Mouse (Mus musculus) kidney, postnatal 14 days (tissue): ENCODE data around the gene Fgfr2.

Experiments
- DNase-seq: peaks from one replicate; pipeline ENCODE4 v3.0.0; 2022; ENCODE audit warnings: mixed read lengths

Fgfr2 gene

GRCm38 (mm10) chr7:132347273-132348045 is 775.7 kb downstream of the Fgfr2 start:
- peak; percentile 73 for DNase-seq

- DNase-seq = no peak
Observed at GRCm38 (mm10) chr7:132345526-132346070, 777.6 kb downstream of the Fgfr2 start.

GRCm38 (mm10) chr7:132344606-132345005 is 778.5 kb downstream of the Fgfr2 start:
- no peak for DNase-seq

- DNase-seq = no peak
Observed at GRCm38 (mm10) chr7:132343900-132344299, 779.2 kb downstream of the Fgfr2 start.

GRCm38 (mm10) chr7:132343146-132343545 is 780.0 kb downstream of the Fgfr2 start:
- no peak for DNase-seq

GRCm38 (mm10) chr7:132339041-132339839 is 783.9 kb downstream of the Fgfr2 start:
- peak; percentile 56 for DNase-seq

GRCm38 (mm10) chr7:132338350-132338749 is 784.8 kb downstream of the Fgfr2 start:
- peak; percentile 61 for DNase-seq

- DNase-seq = no peak
Observed at GRCm38 (mm10) chr7:132337268-132337917, 785.8 kb downstream of the Fgfr2 start.

- no peak for DNase-seq
Observed at GRCm38 (mm10) chr7:132336781-132337180, 786.4 kb downstream of the Fgfr2 start.

- no peak for DNase-seq
Observed at GRCm38 (mm10) chr7:132335367-132335766, 787.8 kb downstream of the Fgfr2 start.

GRCm38 (mm10) chr7:132333078-132333477 is 790.1 kb downstream of the Fgfr2 start:
- DNase-seq = no peak

GRCm38 (mm10) chr7:132332176-132332575 is 791.0 kb downstream of the Fgfr2 start:
- peak; percentile 34 for DNase-seq

- no peak for DNase-seq
Observed at GRCm38 (mm10) chr7:132330179-132330578, 793.0 kb downstream of the Fgfr2 start.

- no peak for DNase-seq
Observed at GRCm38 (mm10) chr7:132328648-132329047, 794.5 kb downstream of the Fgfr2 start.

- DNase-seq = peak; percentile 92
Observed at GRCm38 (mm10) chr7:132325549-132326331, 797.4 kb downstream of the Fgfr2 start.

GRCm38 (mm10) chr7:132323430-132323829 is 799.7 kb downstream of the Fgfr2 start:
- DNase-seq = no peak

- DNase-seq = no peak
Observed at GRCm38 (mm10) chr7:132321392-132321958, 801.7 kb downstream of the Fgfr2 start.

GRCm38 (mm10) chr7:132317036-132317541 is 806.1 kb downstream of the Fgfr2 start, which contains the start of gene Chst15:
Gene Chst15 (minus strand): TSS chr7:132317228.
- peak; percentile 88 for DNase-seq

GRCm38 (mm10) chr7:132316101-132317035 is 806.8 kb downstream of the Fgfr2 start:
- DNase-seq = peak; percentile 80
